Mouse (Mus musculus) small intestine, adult 2 months (tissue): ENCODE measurements around the gene Chrna9.

Source experiments
- CTCF ChIP-seq: fragments of 200-500 bp; IDR thresholded peaks from 2 replicates; pipeline ENCODE4 v1.5.1; 2012; ENCODE audit warnings: low read depth, mild to moderate bottlenecking, control low read depth, inconsistent platforms, low read length, moderate library complexity, mixed read lengths; ENCODE audit not compliant: insufficient replicate concordance, insufficient read length; ENCODE audit errors: extremely low read depth
- POLR2A ChIP-seq: fragments of 200-500 bp; IDR thresholded peaks from 2 replicates; pipeline ENCODE4 v1.6.1; 2012; ENCODE audit warnings: low read depth, mild to moderate bottlenecking, control low read depth, inconsistent platforms, low read length, moderate library complexity

DNA sequence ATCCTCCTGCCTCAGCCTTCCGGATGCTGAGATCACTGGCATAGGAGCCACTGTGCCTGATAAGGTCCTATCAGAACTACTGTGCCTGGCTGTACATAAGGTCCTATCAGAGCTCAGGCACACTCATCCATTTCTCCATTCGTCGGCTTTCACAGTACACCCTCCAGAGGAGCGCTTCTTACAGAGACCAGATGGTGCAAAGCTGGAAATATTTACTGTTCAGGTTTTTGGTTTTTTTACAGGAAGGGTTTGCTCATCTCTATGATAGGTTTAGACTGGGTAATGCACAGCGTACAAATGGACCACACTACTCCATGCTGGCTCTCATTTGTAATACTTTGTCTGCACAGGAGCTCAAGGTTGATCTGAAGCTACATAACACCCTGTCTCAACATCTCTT is 28.6 kb downstream of the Chrna9 start:
- TF ChIP-seq POLR2A, result no peak
- no peak for TF ChIP-seq CTCF
